In the genomic region with DNA sequence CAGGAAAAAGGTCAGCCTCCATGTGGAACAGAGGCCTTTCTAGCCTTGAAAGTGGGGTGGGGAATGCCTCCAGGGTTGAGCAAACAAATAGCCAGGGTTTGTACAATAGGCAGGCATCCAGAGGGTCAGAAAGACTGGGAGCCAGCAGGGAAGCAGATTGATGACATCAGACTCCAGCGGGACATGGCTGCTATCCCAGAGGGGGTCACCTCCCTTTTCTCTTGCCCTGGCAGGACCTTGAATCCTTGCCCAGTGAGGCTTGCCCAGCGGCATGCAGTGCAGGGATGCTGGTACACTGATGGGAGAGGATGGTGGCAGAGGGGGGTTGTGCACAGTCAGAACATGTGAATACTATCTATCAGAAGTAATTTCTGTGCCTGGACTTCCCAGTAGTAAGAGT, we compare ENCODE assay signal across 8 mouse cellular contexts. TPM values are rescaled to one million over a fixed set of nuclear protein-coding genes. Genes with fewer than 3 reads are reported as not detected.
DNase-seq lines count a peak whose midpoint lies in the region; ATAC-seq lines count a peak whose summit lies in the region.

No protein-coding gene starts in this region.

- no peak overlapping the region for H3K4me3 ChIP-seq in forebrain, embryonic 15.5 days
- H3K4me3 ChIP-seq in forebrain, embryonic 10.5 days, result no peak overlapping the region
- H3K4me3 ChIP-seq in neural tube, embryonic 13.5 days, result no peak overlapping the region

- no peak for DNase-seq in forebrain, embryonic 10.5 days (ENCODE audit: extremely low spot score, low spot score)
- DNase-seq in neural tube, embryonic 10.5 days (ENCODE audit: extremely low spot score, low spot score), result no peak
- DNase-seq in heart, postnatal 36 days, result peak; percentile 62 to 77
- DNase-seq in lung, postnatal 4 days, result peak; percentile 10 to 30
- no peak for DNase-seq in embryo, embryonic 10.5 days (ENCODE audit: low spot score)

- no peak overlapping the region for H3K4me2 ChIP-seq in forebrain, embryonic 15.5 days (replicated peaks)
- no peak overlapping the region for H3K4me2 ChIP-seq in neural tube, embryonic 13.5 days

- H3K4me1 ChIP-seq in forebrain, embryonic 15.5 days, result peaks cover 6% of the 10 kb centered on the region; the same call in 1 of the 2 replicates
- peaks cover 4% of the 10 kb centered on the region; the same call in 1 of the 2 replicates for H3K4me1 ChIP-seq in forebrain, embryonic 10.5 days
- H3K4me1 ChIP-seq in neural tube, embryonic 13.5 days (replicated peaks), result peaks cover 5% of the 10 kb centered on the region; the same call in 1 of the 2 replicates

- H3K27ac ChIP-seq in forebrain, embryonic 15.5 days (replicated peaks), result no peak overlapping the region
- no peak overlapping the region for H3K27ac ChIP-seq in forebrain, embryonic 10.5 days
- H3K27ac ChIP-seq in neural tube, embryonic 13.5 days (replicated peaks), result no peak overlapping the region

- H3K36me3 ChIP-seq in forebrain, embryonic 15.5 days, result no peaks in the 10 kb centered on the region
- no peaks in the 10 kb centered on the region for H3K36me3 ChIP-seq in forebrain, embryonic 10.5 days (replicated peaks)
- H3K36me3 ChIP-seq in neural tube, embryonic 13.5 days, result no peaks in the 10 kb centered on the region

- 28% methylated on average over 2 of the region's 2 CpGs for whole genome bisulfite sequencing in forebrain, embryonic 15.5 days
- WGBS in forebrain, embryonic 10.5 days, result 67% methylated on average over 2 of the region's 2 CpGs
- WGBS in neural tube, embryonic 13.5 days, result 43% methylated on average over 2 of the region's 2 CpGs

- ATAC-seq in forebrain, embryonic 15.5 days (replicated peaks), result 0 out of 2 replicates have a peak, but pooled peaks have one; percentile 43
- peak; percentile 53; the same call in 1 of the 2 replicates for ATAC-seq in neural tube, embryonic 13.5 days (ENCODE audit: low read depth)
- ATAC-seq in monocyte, adult 5-6 weeks (replicated peaks; ENCODE audit: insufficient number of reproducible peaks, low FRiP score, low TSS enrichment, poor library complexity, severe bottlenecking), result no peak

- H3K9me3 ChIP-seq in forebrain, embryonic 15.5 days, result no peaks in the 10 kb centered on the region
- no peaks in the 10 kb centered on the region for H3K9me3 ChIP-seq in forebrain, embryonic 10.5 days
- H3K9me3 ChIP-seq in neural tube, embryonic 13.5 days, result no peaks in the 10 kb centered on the region

- H3K27me3 ChIP-seq in forebrain, embryonic 15.5 days, result no peaks in the 10 kb centered on the region
- no peaks in the 10 kb centered on the region for H3K27me3 ChIP-seq in forebrain, embryonic 10.5 days (ENCODE audit: poor library complexity, severe bottlenecking)
- no peaks in the 10 kb centered on the region for H3K27me3 ChIP-seq in neural tube, embryonic 13.5 days

- no peak overlapping the region for H3K9ac ChIP-seq in forebrain, embryonic 15.5 days (replicated peaks)
- no peak overlapping the region for H3K9ac ChIP-seq in neural tube, embryonic 13.5 days

- intact Hi-C loops in heart, postnatal 36 days (cut with DNase I), result loop anchor here (2.0 kb wide), 1 partner anchor 44 kb away; no protein-coding TSS in a partner anchor

RNA-seq across cellular contexts. Expression of a gene that starts 10.9 kb away (rescaled TPM):
- polyA plus RNA-seq in forebrain, embryonic 15.5 days (2015; fragmentation: Nextera tagmentation; extraction: Ambion mirVana), result 3.1 and 3.7 TPM in 2 replicates
- 0.52 and 0.72 TPM in 2 replicates for polyA plus RNA-seq in forebrain, embryonic 10.5 days (2016; fragmentation: Nextera tagmentation; extraction: Ambion mirVana)
- 1.3 and 2.1 TPM in 2 replicates for polyA plus RNA-seq in neural tube, embryonic 13.5 days (2015; fragmentation: Nextera tagmentation; extraction: Ambion mirVana)
- total RNA-seq in heart, postnatal 36 days (2021), result under 1 TPM; 0.11 to 0.17 TPM
- not detected in 3 replicates for total RNA-seq in monocyte, adult 5-6 weeks (2017)

RNA-seq across cellular contexts. Expression of a gene that starts 28.9 kb away (rescaled TPM):
- polyA plus RNA-seq in forebrain, embryonic 15.5 days (2015; fragmentation: Nextera tagmentation; extraction: Ambion mirVana), result 0.34 and 0.56 TPM in 2 replicates
- not detected in 2 replicates for polyA plus RNA-seq in forebrain, embryonic 10.5 days (2016; fragmentation: Nextera tagmentation; extraction: Ambion mirVana)
- 0.39 and 0.73 TPM in 2 replicates for polyA plus RNA-seq in neural tube, embryonic 13.5 days (2015; fragmentation: Nextera tagmentation; extraction: Ambion mirVana)
- total RNA-seq in heart, postnatal 36 days (2021), result under 1 TPM; 0.65 to 0.92 TPM
- 1.4 TPM in 1 of 3 replicates, not detected in the others for total RNA-seq in monocyte, adult 5-6 weeks (2017)

Comparison
In these comparisons a context has a peak if more than half of its experiments do, and no peak if none do; other contexts are left out.
1. DNase-seq: peak in heart, postnatal 36 days (2 of 2) and lung, postnatal 4 days (2 of 2); none in forebrain, embryonic 10.5 days (single experiment), neural tube, embryonic 10.5 days (single experiment) and embryo, embryonic 10.5 days (single experiment).